Mouse (Mus musculus): Measurements from ENCODE around the gene Zfy1.

DNA sequence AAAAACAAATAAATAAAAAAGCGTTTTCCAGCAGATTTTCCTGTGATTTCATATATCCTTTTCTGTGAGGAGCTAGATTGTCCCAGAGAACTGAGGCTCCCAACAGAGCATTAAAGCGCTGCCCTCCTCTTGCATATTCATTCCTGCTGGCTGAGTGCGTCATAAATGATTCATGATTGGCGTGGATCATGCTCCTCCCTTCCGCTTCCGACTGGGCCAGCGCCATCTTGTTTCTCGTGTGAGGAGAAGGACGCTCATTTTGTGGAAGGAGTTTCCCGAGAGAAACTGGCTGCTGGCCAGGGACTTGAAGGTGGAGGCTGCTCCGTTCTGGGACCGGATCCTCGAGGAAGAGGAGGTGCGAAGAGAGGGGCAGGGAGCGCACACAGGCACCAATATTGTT lies 21.2 kb upstream of the Zfy1 start, which contains the start of gene Uba1y:
- no peak for TF ChIP-seq ZNF384 (IDR thresholded peaks at IDR 0.05; ENCODE audit: low read depth, low read length)
- no peak for TF ChIP-seq MAZ (IDR thresholded peaks at IDR 0.05; ENCODE audit: low read depth, low read length)
- TF ChIP-seq POLR2A (IDR thresholded peaks at IDR 0.05; ENCODE audit: control insufficient read depth in 1 of 2, insufficient read depth in 1 of 2, low read depth in 1 of 2, low read length in 2 of 2, poor library complexity in 1 of 2) = no peak
- TF ChIP-seq TBP (IDR thresholded peaks at IDR 0.05; ENCODE audit: low read depth, low read length) = no peak

Data from MEL (cell line).